In the genomic region with DNA sequence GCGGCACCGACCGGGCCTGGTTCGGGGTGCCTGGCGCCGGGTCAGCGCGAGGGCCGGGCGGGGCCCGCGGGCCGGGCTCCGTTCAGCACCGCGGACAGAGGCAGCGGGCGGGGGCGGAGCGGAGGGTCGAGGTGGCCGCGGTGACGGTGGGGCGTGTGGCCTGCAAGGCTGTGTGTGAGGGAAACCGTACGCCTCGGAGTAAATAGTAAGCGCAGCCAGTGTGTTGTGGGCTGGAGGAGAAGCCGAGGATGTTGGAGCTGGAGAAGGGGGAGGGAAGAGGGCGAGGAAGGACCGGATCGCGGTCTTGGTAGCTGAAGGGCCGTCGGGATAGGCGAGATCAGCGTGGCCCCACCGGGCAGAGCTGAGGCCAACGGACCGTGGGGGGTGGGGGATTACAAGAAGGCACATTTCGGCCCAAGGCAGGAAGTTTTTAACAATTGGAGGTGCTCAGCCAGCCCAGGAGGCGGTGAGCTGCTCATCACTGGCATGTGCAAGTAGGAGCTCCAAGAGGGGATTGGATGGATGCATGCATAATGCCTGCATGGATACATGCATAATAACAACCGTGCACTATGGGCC, we compare ENCODE assay signal across 1 mouse cellular context.
A peak's percentile ranks its signal among the peaks of the same experiment; 100 is the strongest.
TF ChIP-seq lines count a peak whose summit lies in the region.

No protein-coding gene starts in this region.

TF ChIP-seq in CH12.LX, 34 proteins besides CTCF, POLR2A, EP300 and RAD21 (continued from another document):
- TF ChIP-seq MXI1 (IDR thresholded peaks at IDR 0.05; ENCODE audit: low read depth, low read length): peak; percentile 58
- TF ChIP-seq MAX (IDR thresholded peaks at IDR 0.05; ENCODE audit: low read length): no peak
- TF ChIP-seq MAZ (IDR thresholded peaks at IDR 0.05; ENCODE audit: low read depth, low read length): 0 out of 2 replicates have a peak, but pooled peaks have one; percentile 34
